Mouse (Mus musculus): ENCODE results near the gene Gm960.

Gm960 gene

GRCm38 (mm10) chr19:4711601-4712155 lies 13.2 kb upstream of the Gm960 start:
- DNase-seq (ENCODE audit: low read depth) = no peak

GRCm38 (mm10) chr19:4711098-4711600 lies 12.7 kb upstream of the Gm960 start, which contains the start of gene Sptbn2:
Gene Sptbn2 (plus strand): TSS chr19:4711167.
- no peak for DNase-seq (ENCODE audit: low read depth)

GRCm38 (mm10) chr19:4708765-4709164 lies 10.3 kb upstream of the Gm960 start:
- no peak for DNase-seq (ENCODE audit: low read depth)

- no peak for DNase-seq (ENCODE audit: low read depth)
Measured at GRCm38 (mm10) chr19:4701221-4701620, 2.8 kb upstream of the Gm960 start.

GRCm38 (mm10) chr19:4700656-4701055 lies 2.2 kb upstream of the Gm960 start:
- DNase-seq (ENCODE audit: low read depth) = no peak

GRCm38 (mm10) chr19:4699821-4700220 lies 1.4 kb upstream of the Gm960 start:
- no peak for DNase-seq (ENCODE audit: low read depth)

GRCm38 (mm10) chr19:4698856-4699255 lies 388 bp upstream of the Gm960 start:
- DNase-seq (ENCODE audit: low read depth) = no peak

GRCm38 (mm10) chr19:4697721-4698120 lies 747 bp downstream of the Gm960 start:
- DNase-seq (ENCODE audit: low read depth) = no peak

GRCm38 (mm10) chr19:4697121-4697520 lies 1.3 kb downstream of the Gm960 start:
- DNase-seq (ENCODE audit: low read depth) = no peak

GRCm38 (mm10) chr19:4694346-4694745 lies 4.1 kb downstream of the Gm960 start:
- DNase-seq (ENCODE audit: low read depth) = no peak

- DNase-seq (ENCODE audit: low read depth) = peak; percentile 12
Measured at GRCm38 (mm10) chr19:4672401-4672800, 26.1 kb downstream of the Gm960 start.

- no peak for DNase-seq (ENCODE audit: low read depth)
Measured at GRCm38 (mm10) chr19:4670776-4671175, 27.7 kb downstream of the Gm960 start.

- DNase-seq (ENCODE audit: low read depth) = no peak
Measured at GRCm38 (mm10) chr19:4666815-4667214, 31.7 kb downstream of the Gm960 start.

GRCm38 (mm10) chr19:4658156-4658555 lies 40.3 kb downstream of the Gm960 start:
- no peak for DNase-seq (ENCODE audit: low read depth)

- DNase-seq (ENCODE audit: low read depth) = no peak
Measured at GRCm38 (mm10) chr19:4646917-4647492, 51.5 kb downstream of the Gm960 start.

GRCm38 (mm10) chr19:4644271-4644670 lies 54.2 kb downstream of the Gm960 start:
- no peak for DNase-seq (ENCODE audit: low read depth)

GRCm38 (mm10) chr19:4635986-4636385 lies 62.5 kb downstream of the Gm960 start:
- DNase-seq (ENCODE audit: low read depth) = no peak

GRCm38 (mm10) chr19:4628819-4629218 lies 69.6 kb downstream of the Gm960 start:
- DNase-seq (ENCODE audit: low read depth) = no peak

GRCm38 (mm10) chr19:4625829-4626535 lies 72.5 kb downstream of the Gm960 start:
- DNase-seq (ENCODE audit: low read depth) = no peak

- DNase-seq (ENCODE audit: low read depth) = no peak
Measured at GRCm38 (mm10) chr19:4625179-4625828, 73.2 kb downstream of the Gm960 start, which contains the start of gene Rce1. Gene Rce1 (minus strand): TSS chr19:4625641.

- no peak for DNase-seq (ENCODE audit: low read depth)
Measured at GRCm38 (mm10) chr19:4624406-4625178, 73.9 kb downstream of the Gm960 start.

GRCm38 (mm10) chr19:4624006-4624405 lies 74.5 kb downstream of the Gm960 start:
- no peak for DNase-seq (ENCODE audit: low read depth)

Data from fibroblast of lung, adult 2 months (primary cell).